Mouse (Mus musculus) heart, embryonic 12.5 days (tissue): ENCODE data around the gene Tec. TPM values are rescaled to one million over a fixed set of nuclear protein-coding genes. Genes with fewer than 3 reads are reported as not detected.

ENCODE experiments used
- ATAC-seq: fragments of 200-750 bp; cut with Nextera tagmentation; 2 replicates; pipeline ENCODE4 v1.8.0; 2017; ENCODE audit warnings: moderate TSS enrichment, moderate library complexity; ENCODE audit not compliant: insufficient number of reproducible peaks, low FRiP score
- H3K27ac ChIP-seq: fragments of 300-500 bp; sonication (generic); 2 replicates; pipeline ENCODE4 v1.5.1; 2016; ENCODE audit warnings: mild to moderate bottlenecking, moderate library complexity; ENCODE audit not compliant: poor library complexity, severe bottlenecking
- H3K27me3 ChIP-seq: fragments of 300-500 bp; sonication (generic); replicated peaks from 2 replicates; pipeline ENCODE4 v1.6.1; 2016; ENCODE audit warnings: mild to moderate bottlenecking, moderate library complexity
- H3K36me3 ChIP-seq: fragments of 300-500 bp; sonication (generic); 2 replicates; pipeline ENCODE4 v1.6.1; 2016; ENCODE audit warnings: mild to moderate bottlenecking, moderate library complexity
- H3K4me1 ChIP-seq: fragments of 300-500 bp; sonication (generic); replicated peaks from 2 replicates; pipeline ENCODE4 v1.6.1; 2016; ENCODE audit warnings: mild to moderate bottlenecking
- H3K4me2 ChIP-seq: fragments of 300-500 bp; sonication (generic); 2 replicates; pipeline ENCODE4 v1.6.1; 2016; ENCODE audit warnings: mild to moderate bottlenecking, moderate library complexity
- H3K4me3 ChIP-seq: fragments of 300-500 bp; sonication (generic); 2 replicates; pipeline ENCODE4 v1.5.1; 2016; ENCODE audit warnings: mild to moderate bottlenecking
- H3K9ac ChIP-seq: fragments of 300-500 bp; sonication (generic); 2 replicates; pipeline ENCODE4 v1.6.1; 2016; ENCODE audit warnings: mild to moderate bottlenecking, moderate library complexity
- H3K9me3 ChIP-seq: fragments of 300-500 bp; sonication (generic); replicated peaks from 2 replicates; pipeline ENCODE4 v1.6.1; 2016; ENCODE audit warnings: mild to moderate bottlenecking, moderate library complexity
- WGBS: fragments of 180-500 bp; shearing (Covaris S2); methylation state at CpG from one replicate; pipeline ENCODE4 v1.1.7; 2016; 5-methylcytosine and 5-hydroxymethylcytosine counted together
- polyA plus RNA-seq: library from polyadenylated mRNA; unstranded; fragments of >200 nt; fragmentation: Nextera tagmentation; extraction: Ambion mirVana; gene quantifications from 2 replicates; pipeline ENCODE4 v1.2.1, GENCODE M21; 2016

Tec gene
- polyA plus RNA-seq, 1 experiment from 2014 or later, result 17.1 TPM

GRCm38 (mm10) chr5:72904903-72905790 lies 36.9 kb upstream of the Tec start:
- Histone ChIP-seq H3K9me3 (no peaks in the 10 kb centered on the region), H3K4me1 (peaks cover 39% of the 10 kb centered on the region), H3K9ac (no peak overlapping the region), H3K36me3 (no peaks in the 10 kb centered on the region), H3K27me3 (no peaks in the 10 kb centered on the region), H3K4me3 (no peak overlapping the region), H3K4me2 (peak overlapping the region; percentile 20; the same call in 1 of the 2 replicates), H3K27ac (peak overlapping the region; percentile 91)
- peak; percentile 76 for ATAC-seq
- WGBS, result 56% methylated on average over 18 of the region's 18 CpGs

- no peaks in the 10 kb centered on the region for H3K36me3 ChIP-seq
- no peaks in the 10 kb centered on the region for H3K9me3 ChIP-seq
- H3K4me2 ChIP-seq, result no peak overlapping the region
- no peak for ATAC-seq
- H3K9ac ChIP-seq, result no peak overlapping the region
- 75% methylated on average over 3 of the region's 3 CpGs for WGBS
- no peak overlapping the region for H3K4me3 ChIP-seq
- H3K27ac ChIP-seq, result 0 out of 2 replicates have a peak overlapping the region, but pooled peaks have one; percentile 6
- peaks cover 36% of the 10 kb centered on the region for H3K4me1 ChIP-seq
- no peaks in the 10 kb centered on the region for H3K27me3 ChIP-seq
Measured at GRCm38 (mm10) chr5:72902876-72903516, 34.7 kb upstream of the Tec start.

- Histone ChIP-seq H3K4me2 (no peak overlapping the region), H3K27me3 (no peaks in the 10 kb centered on the region), H3K9me3 (no peaks in the 10 kb centered on the region), H3K9ac (no peak overlapping the region), H3K4me3 (no peak overlapping the region), H3K27ac (no peak overlapping the region), H3K4me1 (peaks cover 37% of the 10 kb centered on the region), H3K36me3 (no peaks in the 10 kb centered on the region)
- 82% methylated on average over 3 of the region's 3 CpGs for WGBS
- no peak for ATAC-seq
Measured at GRCm38 (mm10) chr5:72902312-72902711, 34.0 kb upstream of the Tec start.

GRCm38 (mm10) chr5:72901866-72902265 lies 33.6 kb upstream of the Tec start:
- no peak overlapping the region for H3K27ac ChIP-seq
- WGBS, result 86% methylated on average over 4 of the region's 4 CpGs
- no peak overlapping the region for H3K9ac ChIP-seq
- no peak for ATAC-seq
- no peak overlapping the region for H3K4me2 ChIP-seq
- no peaks in the 10 kb centered on the region for H3K27me3 ChIP-seq
- peaks cover 41% of the 10 kb centered on the region for H3K4me1 ChIP-seq
- H3K4me3 ChIP-seq, result no peak overlapping the region
- no peaks in the 10 kb centered on the region for H3K36me3 ChIP-seq
- H3K9me3 ChIP-seq, result no peaks in the 10 kb centered on the region

- Histone ChIP-seq H3K4me3 (no peak overlapping the region), H3K27me3 (no peaks in the 10 kb centered on the region), H3K9me3 (no peaks in the 10 kb centered on the region), H3K4me1 (peaks cover 41% of the 10 kb centered on the region), H3K27ac (no peak overlapping the region), H3K9ac (no peak overlapping the region), H3K4me2 (no peak overlapping the region), H3K36me3 (no peaks in the 10 kb centered on the region)
- ATAC-seq, result no peak
- 52% methylated on average over 8 of the region's 8 CpGs for WGBS
Measured at GRCm38 (mm10) chr5:72899255-72899654, 31.0 kb upstream of the Tec start.

GRCm38 (mm10) chr5:72897998-72898397 lies 29.7 kb upstream of the Tec start:
- no peak overlapping the region for H3K4me3 ChIP-seq
- 47% methylated on average over 6 of the region's 6 CpGs for WGBS
- no peak overlapping the region for H3K4me2 ChIP-seq
- H3K36me3 ChIP-seq, result no peaks in the 10 kb centered on the region
- H3K4me1 ChIP-seq, result peaks cover 39% of the 10 kb centered on the region
- H3K27ac ChIP-seq, result no peak overlapping the region
- no peaks in the 10 kb centered on the region for H3K27me3 ChIP-seq
- no peaks in the 10 kb centered on the region for H3K9me3 ChIP-seq
- ATAC-seq, result no peak
- no peak overlapping the region for H3K9ac ChIP-seq

GRCm38 (mm10) chr5:72896478-72897279 lies 28.4 kb upstream of the Tec start:
- no peak overlapping the region for H3K9ac ChIP-seq
- peak; percentile 49; the same call in 1 of the 2 replicates for ATAC-seq
- H3K4me3 ChIP-seq, result no peak overlapping the region
- peaks cover 36% of the 10 kb centered on the region for H3K4me1 ChIP-seq
- no peaks in the 10 kb centered on the region for H3K9me3 ChIP-seq
- no peaks in the 10 kb centered on the region for H3K27me3 ChIP-seq
- 15% methylated on average over 18 of the region's 18 CpGs for WGBS
- peak overlapping the region; percentile 88 for H3K27ac ChIP-seq
- H3K36me3 ChIP-seq, result no peaks in the 10 kb centered on the region
- H3K4me2 ChIP-seq, result peak overlapping the region; percentile 41

- H3K9ac ChIP-seq, result no peak overlapping the region
- no peak overlapping the region for H3K4me2 ChIP-seq
- no peaks in the 10 kb centered on the region for H3K27me3 ChIP-seq
- no peaks in the 10 kb centered on the region for H3K9me3 ChIP-seq
- ATAC-seq, result no peak
- no peak overlapping the region for H3K4me3 ChIP-seq
- 85% methylated on average over 11 of the region's 11 CpGs for WGBS
- H3K36me3 ChIP-seq, result no peaks in the 10 kb centered on the region
- no peak overlapping the region for H3K27ac ChIP-seq
- H3K4me1 ChIP-seq, result peaks cover 25% of the 10 kb centered on the region
Measured at GRCm38 (mm10) chr5:72895261-72895660, 27.0 kb upstream of the Tec start.

- no peaks in the 10 kb centered on the region for H3K36me3 ChIP-seq
- H3K4me1 ChIP-seq, result peaks cover 22% of the 10 kb centered on the region
- WGBS, result 58% methylated on average over 5 of the region's 5 CpGs
- H3K4me2 ChIP-seq, result no peak overlapping the region
- no peak for ATAC-seq
- no peak overlapping the region for H3K4me3 ChIP-seq
- no peaks in the 10 kb centered on the region for H3K9me3 ChIP-seq
- no peak overlapping the region for H3K27ac ChIP-seq
- no peak overlapping the region for H3K9ac ChIP-seq
- no peaks in the 10 kb centered on the region for H3K27me3 ChIP-seq
Measured at GRCm38 (mm10) chr5:72893987-72894386, 25.7 kb upstream of the Tec start.

- WGBS, result 1% methylated on average over 12 of the region's 12 CpGs
- Histone ChIP-seq H3K27ac (no peak overlapping the region), H3K4me1 (peaks cover 8% of the 10 kb centered on the region), H3K4me2 (peak overlapping the region; percentile 41), H3K27me3 (no peaks in the 10 kb centered on the region), H3K36me3 (no peaks in the 10 kb centered on the region), H3K4me3 (no peak overlapping the region), H3K9me3 (no peaks in the 10 kb centered on the region), H3K9ac (no peak overlapping the region)
- ATAC-seq, result peak; percentile 73
Measured at GRCm38 (mm10) chr5:72891534-72891933, 23.3 kb upstream of the Tec start.

GRCm38 (mm10) chr5:72888260-72888659 lies 20.0 kb upstream of the Tec start:
- no peaks in the 10 kb centered on the region for H3K9me3 ChIP-seq
- no peak overlapping the region for H3K9ac ChIP-seq
- no peak overlapping the region for H3K4me2 ChIP-seq
- no peaks in the 10 kb centered on the region for H3K36me3 ChIP-seq
- H3K4me1 ChIP-seq, result no peaks in the 10 kb centered on the region
- H3K4me3 ChIP-seq, result no peak overlapping the region
- 90% methylated on average over 7 of the region's 7 CpGs for WGBS
- H3K27ac ChIP-seq, result no peak overlapping the region
- ATAC-seq, result no peak
- no peaks in the 10 kb centered on the region for H3K27me3 ChIP-seq
